Mouse (Mus musculus): ENCODE results near the gene Cdh13. TPM values are rescaled to one million over a fixed set of nuclear protein-coding genes. Genes with fewer than 3 reads are reported as not detected.
A peak's percentile ranks its signal among the peaks of the same experiment; 100 is the strongest.

The Cdh13 gene
- polyA plus RNA-seq, 1 experiment = 30.7 TPM

DNA sequence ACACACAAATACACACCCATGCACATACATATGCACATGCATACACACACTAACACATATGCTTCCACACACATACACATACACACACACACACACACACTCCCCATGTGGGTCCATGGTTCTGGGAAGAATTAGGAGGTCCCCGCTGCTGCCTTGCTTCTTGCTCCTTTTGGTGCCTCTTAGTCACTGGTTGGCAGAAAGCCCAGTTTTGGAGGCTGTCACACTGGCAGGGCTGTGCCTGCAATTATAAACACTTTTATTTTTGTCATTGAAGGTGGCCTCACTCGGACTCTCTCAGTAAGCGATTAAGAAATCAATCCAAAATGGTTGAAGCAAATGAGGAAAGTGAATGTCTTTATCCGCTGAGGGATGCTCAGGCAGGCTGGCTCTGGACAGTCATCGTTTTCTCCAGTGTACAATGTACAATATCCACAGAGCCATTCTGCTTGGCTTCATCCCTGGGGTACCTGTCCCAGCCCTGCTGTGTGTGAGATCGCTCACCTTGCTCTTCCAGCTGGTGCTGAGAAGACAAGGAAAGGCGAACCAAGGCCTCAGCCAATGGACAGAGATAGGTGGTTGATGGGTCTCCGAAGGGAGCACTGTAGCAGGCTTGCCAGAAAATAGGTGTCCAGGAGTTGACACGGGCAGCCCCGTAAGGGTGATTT lies 913.1 kb downstream of the Cdh13 start:
- Histone ChIP-seq H3K27ac (replicated peaks; ENCODE audit: low read depth, low read length) (no peak overlapping the region), H3K4me3 (ENCODE audit: insufficient read depth, low read depth, low read length) (no peak overlapping the region), H3K4me1 (ENCODE audit: control insufficient read depth, insufficient read depth, insufficient read length, low read length) (no peaks in the 10 kb centered on the region)

- no peaks in the 10 kb centered on the region for H3K4me1 ChIP-seq (ENCODE audit: control insufficient read depth, insufficient read depth, insufficient read length, low read length)
- no peak overlapping the region for H3K4me3 ChIP-seq (ENCODE audit: insufficient read depth, low read depth, low read length)
Measured at GRCm38 (mm10) chr8:119208567-119208966, 925.0 kb downstream of the Cdh13 start.

DNA sequence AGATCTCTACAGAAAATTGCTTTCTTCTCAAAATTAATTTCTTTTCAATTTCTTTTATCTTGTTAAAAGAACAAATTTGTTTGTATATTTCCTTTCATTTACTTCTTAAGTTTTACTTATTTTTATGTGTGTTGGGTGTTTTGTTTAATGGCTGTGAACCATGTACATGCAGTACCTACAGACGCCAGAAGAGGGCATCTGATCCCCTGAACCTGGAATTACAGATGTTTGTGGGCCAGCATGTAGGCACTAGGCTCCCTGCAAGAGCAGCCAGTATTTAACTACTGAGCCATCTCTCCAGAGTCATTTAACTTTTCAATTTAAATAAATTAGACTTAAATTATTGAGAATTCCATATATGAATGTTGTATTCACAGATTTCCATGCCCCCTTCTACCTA lies 941.0 kb downstream of the Cdh13 start:
- no peaks in the 10 kb centered on the region for H3K4me1 ChIP-seq (ENCODE audit: control insufficient read depth, insufficient read depth, insufficient read length, low read length)
- H3K4me3 ChIP-seq (ENCODE audit: insufficient read depth, low read depth, low read length) = no peak overlapping the region
- H3K27ac ChIP-seq (replicated peaks; ENCODE audit: low read depth, low read length) = no peak overlapping the region

More at GRCm38 (mm10) chr8:119208567-119208966, 925.0 kb downstream of the Cdh13 start:
- H3K27ac ChIP-seq (replicated peaks; ENCODE audit: low read depth, low read length) = no peak overlapping the region

- H3K4me1 ChIP-seq (ENCODE audit: control insufficient read depth, insufficient read depth, insufficient read length, low read length) = no peaks in the 10 kb centered on the region
- no peak overlapping the region for H3K4me3 ChIP-seq (ENCODE audit: insufficient read depth, low read depth, low read length)
- no peak overlapping the region for H3K27ac ChIP-seq (replicated peaks; ENCODE audit: low read depth, low read length)
Measured at GRCm38 (mm10) chr8:119245181-119245580, 961.6 kb downstream of the Cdh13 start.

DNA sequence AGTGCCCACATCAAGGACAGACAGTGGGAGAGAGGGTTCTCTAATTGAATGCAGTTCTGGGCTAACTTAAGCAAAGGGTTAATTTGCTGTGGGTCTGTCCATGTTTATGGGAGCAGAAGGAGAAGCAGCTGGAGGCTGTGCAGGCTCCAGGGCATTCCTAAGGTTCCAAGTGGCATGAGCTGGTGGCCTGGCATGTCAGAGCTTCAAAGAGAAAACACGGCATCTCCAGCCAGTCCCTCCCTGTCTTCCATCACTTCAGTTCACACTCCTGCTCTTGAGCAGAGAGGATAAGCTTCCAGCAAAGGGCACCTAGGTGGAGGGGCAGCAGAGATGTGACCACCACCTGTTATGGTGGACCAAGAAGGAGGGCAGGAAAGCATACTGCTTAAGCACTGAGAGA lies 962.1 kb downstream of the Cdh13 start:
- no peaks in the 10 kb centered on the region for H3K4me1 ChIP-seq (ENCODE audit: control insufficient read depth, insufficient read depth, insufficient read length, low read length)
- H3K4me3 ChIP-seq (ENCODE audit: insufficient read depth, low read depth, low read length) = no peak overlapping the region
- no peak overlapping the region for H3K27ac ChIP-seq (replicated peaks; ENCODE audit: low read depth, low read length)

GRCm38 (mm10) chr8:119254358-119254757 lies 970.8 kb downstream of the Cdh13 start:
- no peak overlapping the region for H3K4me3 ChIP-seq (ENCODE audit: insufficient read depth, low read depth, low read length)
- no peak overlapping the region for H3K27ac ChIP-seq (replicated peaks; ENCODE audit: low read depth, low read length)

DNA sequence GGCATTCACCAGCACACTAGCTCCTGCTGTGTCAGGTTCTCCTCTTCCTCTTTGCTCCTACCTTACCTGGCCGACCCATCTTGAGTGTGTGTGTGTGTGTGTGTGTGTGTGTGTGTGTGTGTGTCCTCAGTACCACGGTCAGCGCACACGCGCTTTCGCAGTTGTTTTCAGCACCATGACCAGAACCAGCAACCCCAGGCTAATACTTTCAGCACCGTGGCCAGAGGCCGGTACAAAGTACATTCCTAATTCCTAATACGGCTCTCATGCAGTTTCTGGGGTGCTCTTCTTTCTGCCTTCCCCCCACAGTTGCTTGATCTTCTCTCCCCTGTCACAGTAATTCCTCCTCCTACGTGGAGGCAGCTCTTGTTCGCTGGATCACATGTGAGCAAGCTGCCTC lies 975.1 kb downstream of the Cdh13 start:
- Histone ChIP-seq H3K27ac (replicated peaks; ENCODE audit: low read depth, low read length) (no peak overlapping the region), H3K4me3 (ENCODE audit: insufficient read depth, low read depth, low read length) (no peak overlapping the region), H3K4me1 (ENCODE audit: control insufficient read depth, insufficient read depth, insufficient read length, low read length) (no peaks in the 10 kb centered on the region)

More at GRCm38 (mm10) chr8:119254358-119254757, 970.8 kb downstream of the Cdh13 start:
- H3K4me1 ChIP-seq (ENCODE audit: control insufficient read depth, insufficient read depth, insufficient read length, low read length) = no peaks in the 10 kb centered on the region

DNA sequence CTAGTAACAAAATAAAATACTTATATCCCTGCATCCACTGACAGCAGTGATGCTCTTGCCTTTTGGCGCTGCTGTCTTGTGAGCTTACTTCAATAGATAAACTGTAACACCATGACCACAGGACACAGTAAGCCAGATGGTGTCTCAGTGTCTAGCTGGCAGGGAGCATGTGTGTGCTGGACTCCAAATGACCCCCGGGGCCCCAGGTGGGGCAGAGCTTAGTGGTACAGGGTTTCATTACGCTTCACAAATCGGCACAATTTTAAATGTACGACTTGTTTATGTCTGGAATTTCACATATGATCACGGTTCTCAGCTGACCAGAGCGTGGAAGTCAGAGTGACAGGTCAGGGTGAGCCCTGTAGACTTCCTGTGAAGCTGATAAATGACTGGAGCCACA lies 980.2 kb downstream of the Cdh13 start:
- Histone ChIP-seq H3K27ac (replicated peaks; ENCODE audit: low read depth, low read length) (no peak overlapping the region), H3K4me1 (ENCODE audit: control insufficient read depth, insufficient read depth, insufficient read length, low read length) (peaks cover 5% of the 10 kb centered on the region), H3K4me3 (ENCODE audit: insufficient read depth, low read depth, low read length) (no peak overlapping the region)

DNA sequence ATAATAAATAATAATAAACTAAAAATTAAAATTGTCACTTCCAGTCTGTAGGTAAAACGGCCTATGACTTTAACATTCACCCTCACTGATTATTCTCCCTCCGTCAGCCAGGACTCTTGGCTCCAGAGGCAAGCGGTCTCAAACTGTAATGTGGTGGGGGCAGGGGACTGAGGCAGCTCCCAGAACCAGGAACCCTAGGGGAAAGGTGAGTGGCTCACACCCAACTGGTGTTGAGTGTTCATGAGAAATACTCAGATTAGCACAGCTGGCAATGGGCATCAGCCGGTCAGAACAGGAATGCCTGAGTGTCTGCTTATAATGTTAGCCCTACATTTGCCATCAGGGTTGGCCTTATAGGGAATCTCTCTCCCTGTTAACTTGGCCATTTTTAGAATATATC lies 982.8 kb downstream of the Cdh13 start:
- peaks cover 7% of the 10 kb centered on the region for H3K4me1 ChIP-seq (ENCODE audit: control insufficient read depth, insufficient read depth, insufficient read length, low read length)
- no peak overlapping the region for H3K4me3 ChIP-seq (ENCODE audit: insufficient read depth, low read depth, low read length)
- no peak overlapping the region for H3K27ac ChIP-seq (replicated peaks; ENCODE audit: low read depth, low read length)

DNA sequence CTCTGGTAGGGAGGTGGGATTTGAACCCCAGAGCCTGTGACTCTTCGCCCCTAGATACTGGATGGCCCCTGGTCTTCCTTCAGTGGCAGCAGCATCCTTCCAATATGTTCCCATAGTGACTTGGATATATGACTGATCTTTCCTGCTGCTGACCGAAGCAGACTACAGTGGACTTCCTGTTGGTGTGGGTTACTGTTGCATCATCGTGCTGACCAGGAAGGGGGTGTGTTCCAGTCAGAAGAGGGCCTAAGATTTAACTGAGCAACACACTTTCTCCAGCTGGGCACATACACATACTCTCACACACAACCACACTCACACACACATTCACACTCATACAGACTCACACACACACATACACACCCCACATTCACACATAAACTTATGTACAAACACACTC lies 986.0 kb downstream of the Cdh13 start:
- Histone ChIP-seq H3K27ac (replicated peaks; ENCODE audit: low read depth, low read length) (no peak overlapping the region), H3K4me3 (ENCODE audit: insufficient read depth, low read depth, low read length) (no peak overlapping the region), H3K4me1 (ENCODE audit: control insufficient read depth, insufficient read depth, insufficient read length, low read length) (peaks cover 7% of the 10 kb centered on the region)

GRCm38 (mm10) chr8:119270371-119270770 lies 986.8 kb downstream of the Cdh13 start:
- H3K4me3 ChIP-seq (ENCODE audit: insufficient read depth, low read depth, low read length) = no peak overlapping the region
- no peak overlapping the region for H3K27ac ChIP-seq (replicated peaks; ENCODE audit: low read depth, low read length)
- H3K4me1 ChIP-seq (ENCODE audit: control insufficient read depth, insufficient read depth, insufficient read length, low read length) = peaks cover 7% of the 10 kb centered on the region

DNA sequence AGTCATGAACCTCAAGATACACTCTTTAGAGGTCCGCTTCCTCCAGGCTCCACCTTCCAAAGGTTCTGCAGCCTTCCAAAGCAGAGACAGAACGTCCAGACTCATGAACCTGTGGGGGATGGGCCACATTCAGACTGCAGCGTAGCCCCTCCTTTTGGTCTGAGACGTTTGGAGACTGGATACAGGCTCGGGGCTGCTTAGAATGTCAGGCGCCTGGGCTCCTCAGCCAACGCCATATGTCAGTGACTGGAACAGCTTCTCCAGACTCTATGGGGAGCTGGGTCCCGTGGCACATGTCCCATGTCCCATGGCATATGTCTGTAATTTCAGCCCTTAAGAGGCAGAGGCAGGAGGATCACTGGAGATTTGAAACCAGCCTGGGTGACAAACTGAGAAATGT lies 989.4 kb downstream of the Cdh13 start:
- no peak overlapping the region for H3K4me3 ChIP-seq (ENCODE audit: insufficient read depth, low read depth, low read length)
- 0 out of 2 replicates have a peak, but pooled peaks cover 2% of the 10 kb centered on the region for H3K4me1 ChIP-seq (ENCODE audit: control insufficient read depth, insufficient read depth, insufficient read length, low read length)

DNA sequence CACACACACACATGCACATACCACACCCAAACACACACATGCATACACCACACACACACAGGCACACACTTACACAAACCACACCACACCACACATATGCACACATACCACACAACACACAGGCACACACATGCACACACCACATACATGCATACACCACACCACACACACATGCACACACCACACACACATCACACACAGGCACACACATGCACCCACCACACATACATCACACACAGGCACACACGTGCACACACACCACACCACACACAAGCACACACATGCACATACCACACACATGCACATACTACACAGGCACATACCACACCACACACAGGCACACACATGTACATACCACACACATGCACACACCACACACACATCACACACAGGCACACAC lies 991.9 kb downstream of the Cdh13 start:
- Histone ChIP-seq H3K27ac (replicated peaks; ENCODE audit: low read depth, low read length) (no peak overlapping the region), H3K4me3 (ENCODE audit: insufficient read depth, low read depth, low read length) (no peak overlapping the region), H3K4me1 (ENCODE audit: control insufficient read depth, insufficient read depth, insufficient read length, low read length) (no peaks in the 10 kb centered on the region)

More for the DNA sequence above, 989.4 kb downstream of the Cdh13 start:
- no peak overlapping the region for H3K27ac ChIP-seq (replicated peaks; ENCODE audit: low read depth, low read length)

- Histone ChIP-seq H3K4me3 (ENCODE audit: insufficient read depth, low read depth, low read length) (no peak overlapping the region), H3K4me1 (ENCODE audit: control insufficient read depth, insufficient read depth, insufficient read length, low read length) (no peaks in the 10 kb centered on the region), H3K27ac (replicated peaks; ENCODE audit: low read depth, low read length) (peak overlapping the region; percentile 40)
Measured at GRCm38 (mm10) chr8:119277047-119277451, 993.5 kb downstream of the Cdh13 start.

- Histone ChIP-seq H3K4me1 (ENCODE audit: control insufficient read depth, insufficient read depth, insufficient read length, low read length) (no peaks in the 10 kb centered on the region; the same call in 1 of the 2 replicates), H3K4me3 (ENCODE audit: insufficient read depth, low read depth, low read length) (no peak overlapping the region), H3K27ac (replicated peaks; ENCODE audit: low read depth, low read length) (no peak overlapping the region)
Measured at GRCm38 (mm10) chr8:119281761-119282160, 998.2 kb downstream of the Cdh13 start.

DNA sequence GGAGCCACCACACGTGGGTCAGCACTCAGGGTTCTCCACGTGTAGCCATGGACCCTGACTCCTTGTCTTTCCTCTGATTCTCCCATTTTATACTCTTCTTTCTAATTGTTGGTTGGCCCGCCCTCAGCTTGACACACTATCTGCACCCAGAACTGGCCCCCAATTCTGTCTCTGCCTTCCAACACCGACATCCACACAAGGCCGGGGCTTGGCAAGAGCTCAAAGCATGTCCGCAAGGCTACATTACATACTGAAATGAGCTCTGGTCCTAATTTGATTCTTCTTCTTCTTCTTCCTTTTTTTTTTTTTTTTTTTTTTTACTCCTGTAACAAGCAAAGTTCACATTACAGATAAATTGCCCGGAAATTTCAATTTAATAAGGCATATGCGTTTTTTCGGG lies 1001.0 kb downstream of the Cdh13 start:
- no peak overlapping the region for H3K27ac ChIP-seq (replicated peaks; ENCODE audit: low read depth, low read length)
- H3K4me3 ChIP-seq (ENCODE audit: insufficient read depth, low read depth, low read length) = no peak overlapping the region
- H3K4me1 ChIP-seq (ENCODE audit: control insufficient read depth, insufficient read depth, insufficient read length, low read length) = no peaks in the 10 kb centered on the region; the same call in 1 of the 2 replicates
